Mouse (Mus musculus) liver, adult 2 months (tissue): Measurements from ENCODE around the gene Llph.

Experiments used
- CTCF ChIP-seq: fragments of 200-500 bp; IDR thresholded peaks from 2 replicates; pipeline ENCODE4 v1.5.1; 2011; ENCODE audit warnings: low read depth, low read length, control low read depth
- POLR2A ChIP-seq: fragments of 200-500 bp; IDR thresholded peaks from 2 replicates; pipeline ENCODE4 v1.6.1; 2011; ENCODE audit warnings: low read length, control low read depth; ENCODE audit not compliant: insufficient read depth; ENCODE audit errors: extremely low read depth

DNA sequence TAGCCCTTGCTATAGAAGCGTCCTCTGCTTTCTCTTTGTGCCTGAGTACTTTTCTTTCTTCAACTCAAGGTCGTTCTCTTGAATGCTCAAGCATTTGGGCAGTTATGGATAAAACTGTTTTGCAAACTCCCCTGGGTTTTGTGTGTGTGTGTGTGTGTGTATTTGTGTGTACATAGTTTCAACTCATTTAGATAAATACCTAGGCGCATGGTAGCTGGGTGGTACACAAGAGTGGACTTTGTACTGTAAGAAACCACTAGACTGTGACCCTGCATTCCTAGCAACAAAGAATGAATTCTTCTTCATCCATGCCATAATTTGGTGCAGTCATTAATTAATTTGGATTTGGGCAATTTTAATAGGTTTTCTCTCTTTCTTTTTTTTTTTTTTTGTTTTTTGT lies 16.8 kb upstream of the Llph start:
- TF ChIP-seq CTCF, result no peak
- no peak for TF ChIP-seq POLR2A
